Mouse (Mus musculus) forebrain, embryonic 14.5 days (tissue): Measurements from ENCODE around the gene Rnf150. TPM values are rescaled to one million over a fixed set of nuclear protein-coding genes. Genes with fewer than 3 reads are reported as not detected.
A peak's percentile ranks its signal among the peaks of the same experiment; 100 is the strongest.

Experiments used
- ATAC-seq: fragments of 200-750 bp; cut with Nextera tagmentation; 2 replicates; pipeline ENCODE4 v1.8.0; 2017; ENCODE audit warnings: mild to moderate bottlenecking, moderate library complexity
- DNase-seq: peaks from one replicate; pipeline ENCODE4 v3.0.0-alpha.2; 2015; ENCODE audit warnings: low spot score
- H3K27ac ChIP-seq: fragments of 300-500 bp; sonication (generic); 2 replicates; pipeline ENCODE4 v1.5.1; 2014; ENCODE audit warnings: low read depth, mild to moderate bottlenecking, control low read depth, low read length, moderate library complexity
- H3K27me3 ChIP-seq: fragments of 300-500 bp; sonication (generic); replicated peaks from 2 replicates; pipeline ENCODE4 v1.6.1; 2014; ENCODE audit warnings: low read length, control low read depth, mixed read lengths; ENCODE audit not compliant: control insufficient read depth, insufficient read depth
- H3K36me3 ChIP-seq: fragments of 300-500 bp; sonication (generic); 2 replicates; pipeline ENCODE4 v1.6.1; 2014; ENCODE audit warnings: low read length, control low read depth; ENCODE audit not compliant: control insufficient read depth, insufficient read depth
- H3K4me1 ChIP-seq: fragments of 300-500 bp; sonication (generic); 2 replicates; pipeline ENCODE4 v1.6.1; 2014; ENCODE audit warnings: antibody characterized with exemption, low read length, control low read depth; ENCODE audit not compliant: control insufficient read depth, insufficient read depth
- H3K4me2 ChIP-seq: fragments of 300-500 bp; sonication (generic); 2 replicates; pipeline ENCODE4 v1.6.1; 2014; ENCODE audit warnings: mild to moderate bottlenecking, control low read depth, low read length
- H3K4me3 ChIP-seq: fragments of 300-500 bp; sonication (generic); 2 replicates; pipeline ENCODE4 v1.5.1; 2014; ENCODE audit warnings: low read depth, low read length, control low read depth
- H3K9ac ChIP-seq: fragments of 300-500 bp; sonication (generic); 2 replicates; pipeline ENCODE4 v1.6.1; 2014; ENCODE audit warnings: mild to moderate bottlenecking, low read length, control low read depth, moderate library complexity
- H3K9me3 ChIP-seq: fragments of 300-500 bp; sonication (generic); replicated peaks from 2 replicates; pipeline ENCODE4 v1.6.1; 2016; ENCODE audit warnings: low read length, control low read depth, mixed read lengths; ENCODE audit not compliant: control insufficient read depth
- WGBS: fragments of 180-500 bp; shearing (Covaris S2); extraction: QIAGEN DNeasy Blood & Tissue Kit; methylation state at CpG from one replicate; pipeline ENCODE4 v1.1.7; 2014; 5-methylcytosine and 5-hydroxymethylcytosine counted together
- polyA plus RNA-seq: library from polyadenylated mRNA; unstranded; fragments of >200 nt; fragmentation: Nextera tagmentation; extraction: Ambion mirVana; gene quantifications from 2 replicates; pipeline ENCODE4 v1.2.1, GENCODE M21; 2014

Rnf150 gene
- polyA plus RNA-seq, 1 experiment from 2014 or later: 0.89 TPM

- WGBS: 64% methylated on average over 4 of the region's 4 CpGs
- Histone ChIP-seq H3K4me3 (no peak overlapping the region), H3K27me3 (no peaks in the 10 kb centered on the region), H3K4me2 (no peak overlapping the region), H3K9me3 (no peaks in the 10 kb centered on the region), H3K9ac (no peak overlapping the region), H3K36me3 (no peaks in the 10 kb centered on the region), H3K4me1 (no peaks in the 10 kb centered on the region; the same call in 1 of the 2 replicates), H3K27ac (no peak overlapping the region)
- DNase-seq (no peak), ATAC-seq (no peak)
Measured at GRCm38 (mm10) chr8:82846730-82847129, 16.4 kb upstream of the Rnf150 start.

- no peak overlapping the region for H3K4me3 ChIP-seq
- no peaks in the 10 kb centered on the region for H3K36me3 ChIP-seq
- WGBS: 71% methylated on average over 9 of the region's 9 CpGs
- H3K9ac ChIP-seq: no peak overlapping the region
- no peaks in the 10 kb centered on the region for H3K4me1 ChIP-seq
- no peak for ATAC-seq
- no peak for DNase-seq
- H3K4me2 ChIP-seq: no peak overlapping the region
- no peak overlapping the region for H3K27ac ChIP-seq
- H3K27me3 ChIP-seq: no peaks in the 10 kb centered on the region
- H3K9me3 ChIP-seq: no peaks in the 10 kb centered on the region
Measured at GRCm38 (mm10) chr8:82858541-82859342, 4.4 kb upstream of the Rnf150 start.

GRCm38 (mm10) chr8:82859343-82859620, 3.9 kb upstream of the Rnf150 start:
- Histone ChIP-seq H3K9ac (no peak overlapping the region), H3K4me1 (no peaks in the 10 kb centered on the region), H3K4me3 (no peak overlapping the region), H3K27ac (no peak overlapping the region), H3K27me3 (no peaks in the 10 kb centered on the region), H3K36me3 (no peaks in the 10 kb centered on the region), H3K9me3 (no peaks in the 10 kb centered on the region), H3K4me2 (no peak overlapping the region)
- WGBS: 81% methylated on average over 2 of the region's 2 CpGs
- DNase-seq (no peak), ATAC-seq (no peak)

- Histone ChIP-seq H3K9me3 (no peaks in the 10 kb centered on the region), H3K9ac (peak overlapping the region; percentile 90), H3K27me3 (no peaks in the 10 kb centered on the region), H3K4me2 (peak overlapping the region; percentile 59), H3K27ac (peak overlapping the region; percentile 82), H3K36me3 (no peaks in the 10 kb centered on the region), H3K4me1 (peaks cover 11% of the 10 kb centered on the region), H3K4me3 (peak overlapping the region; percentile 73)
- peak; percentile 75 for ATAC-seq
- WGBS: under 1% methylated on average over 78 of the region's 80 CpGs
- peak; percentile 71 for DNase-seq
Measured at GRCm38 (mm10) chr8:82863745-82864520, 777 bp downstream of the Rnf150 start.

DNA sequence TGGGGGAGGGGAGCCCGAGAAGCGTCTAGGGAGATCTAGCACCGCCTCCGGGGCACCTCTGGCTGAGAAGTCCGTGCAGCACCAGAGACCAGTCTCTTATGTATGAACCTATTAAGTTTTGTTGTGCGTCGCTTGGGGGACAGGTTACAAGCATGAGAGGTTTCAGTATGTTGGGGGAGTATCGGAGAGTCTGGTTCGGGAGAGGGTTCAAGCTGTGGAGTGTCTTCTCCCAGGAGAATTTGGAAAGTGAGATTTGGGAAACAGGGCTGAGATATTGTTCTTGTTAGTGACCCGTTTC, 1.3 kb downstream of the Rnf150 start:
- ATAC-seq (peak; percentile 14), DNase-seq (no peak)
- no peak overlapping the region for H3K27ac ChIP-seq
- H3K4me2 ChIP-seq: peak overlapping the region; percentile 59
- H3K27me3 ChIP-seq: no peaks in the 10 kb centered on the region
- H3K9me3 ChIP-seq: no peaks in the 10 kb centered on the region
- H3K4me1 ChIP-seq: peaks cover 11% of the 10 kb centered on the region
- H3K9ac ChIP-seq: peak overlapping the region; percentile 90
- no peaks in the 10 kb centered on the region for H3K36me3 ChIP-seq
- 2% methylated on average over 10 of the region's 10 CpGs for WGBS
- H3K4me3 ChIP-seq: peak overlapping the region; percentile 73

DNA sequence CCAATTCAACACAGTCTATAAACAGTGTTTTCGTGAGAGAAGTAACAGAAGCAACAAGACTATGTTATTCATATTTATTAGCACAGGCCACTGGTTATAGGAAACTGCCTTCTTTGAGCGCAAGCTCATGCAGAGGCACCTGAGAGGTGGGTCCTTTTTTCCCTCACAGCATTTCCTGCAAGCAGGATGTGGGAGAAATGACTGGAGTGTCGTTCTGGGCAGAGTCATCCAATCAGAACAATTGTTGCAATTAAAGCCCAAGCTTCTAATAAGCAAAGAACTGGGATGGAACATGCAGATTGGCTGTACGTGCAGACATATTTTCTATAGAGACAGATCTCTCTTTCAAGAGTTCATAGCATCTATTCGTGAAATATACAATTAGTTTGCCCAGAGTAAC, 2.1 kb downstream of the Rnf150 start:
- Histone ChIP-seq H3K27ac (no peak overlapping the region), H3K4me1 (peaks cover 11% of the 10 kb centered on the region), H3K9ac (peak overlapping the region; percentile 90; the same call in 1 of the 2 replicates), H3K36me3 (no peaks in the 10 kb centered on the region), H3K4me2 (peak overlapping the region; percentile 59), H3K9me3 (no peaks in the 10 kb centered on the region), H3K27me3 (no peaks in the 10 kb centered on the region), H3K4me3 (peak overlapping the region; percentile 73)
- 49% methylated on average over 5 of the region's 5 CpGs for WGBS
- peak; percentile 46 for DNase-seq
- ATAC-seq: no peak

DNA sequence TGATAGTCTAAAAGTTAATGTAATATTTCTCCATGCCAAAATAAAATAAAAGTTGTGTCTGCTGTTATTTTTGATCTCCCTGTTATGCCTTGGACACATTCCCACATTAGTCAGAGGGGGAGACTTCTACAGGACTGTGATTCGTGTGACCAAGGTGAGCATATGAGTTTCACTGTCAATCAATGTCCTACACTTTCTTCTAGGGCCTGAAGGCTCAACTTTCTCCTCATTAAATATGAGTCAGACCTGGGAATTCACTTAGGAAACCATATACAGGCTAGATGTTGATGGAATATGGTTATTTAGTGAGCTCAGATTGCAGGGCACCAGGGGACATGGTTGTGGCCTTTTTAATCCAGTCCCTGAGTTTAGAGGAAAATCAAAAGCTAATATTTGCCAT, 3.1 kb downstream of the Rnf150 start:
- no peaks in the 10 kb centered on the region for H3K27me3 ChIP-seq
- ATAC-seq (no peak), DNase-seq (no peak)
- H3K4me3 ChIP-seq: no peak overlapping the region
- H3K4me2 ChIP-seq: no peak overlapping the region; the same call in 1 of the 2 replicates
- no peaks in the 10 kb centered on the region for H3K36me3 ChIP-seq
- H3K9me3 ChIP-seq: no peaks in the 10 kb centered on the region
- 67% methylated on average over 1 of the region's 1 CpGs for WGBS
- peaks cover 11% of the 10 kb centered on the region for H3K4me1 ChIP-seq
- no peak overlapping the region for H3K9ac ChIP-seq
- no peak overlapping the region for H3K27ac ChIP-seq

- DNase-seq (no peak), ATAC-seq (no peak)
- Histone ChIP-seq H3K9me3 (no peaks in the 10 kb centered on the region), H3K36me3 (no peaks in the 10 kb centered on the region), H3K9ac (no peak overlapping the region), H3K27ac (no peak overlapping the region), H3K4me3 (no peak overlapping the region), H3K4me2 (no peak overlapping the region), H3K27me3 (no peaks in the 10 kb centered on the region), H3K4me1 (no peaks in the 10 kb centered on the region; the same call in 1 of the 2 replicates)
- 88% methylated on average over 4 of the region's 4 CpGs for WGBS
Measured at GRCm38 (mm10) chr8:82870840-82871490, 7.8 kb downstream of the Rnf150 start.

DNA sequence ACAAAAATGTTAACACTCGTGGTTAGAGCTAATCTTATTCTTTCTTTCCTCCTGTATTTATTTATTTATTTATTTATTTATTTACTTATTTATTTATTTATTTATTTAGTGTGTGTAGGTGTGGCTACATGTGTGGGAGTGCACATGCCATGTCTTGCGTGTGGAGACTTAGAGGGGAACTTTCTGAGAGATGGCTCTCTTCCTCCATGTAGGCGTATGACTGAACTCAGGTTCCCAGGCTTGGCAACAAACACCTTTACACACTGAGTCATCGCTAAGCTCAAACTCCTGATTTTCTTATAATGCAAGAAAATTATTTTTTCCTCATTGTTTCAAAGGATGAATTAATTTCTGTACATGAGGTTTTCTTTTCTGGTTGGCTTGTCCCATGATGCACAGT, 8.8 kb downstream of the Rnf150 start:
- Histone ChIP-seq H3K9me3 (no peaks in the 10 kb centered on the region), H3K27ac (no peak overlapping the region), H3K36me3 (no peaks in the 10 kb centered on the region), H3K27me3 (no peaks in the 10 kb centered on the region), H3K4me1 (no peaks in the 10 kb centered on the region), H3K9ac (no peak overlapping the region), H3K4me3 (no peak overlapping the region), H3K4me2 (no peak overlapping the region)
- 89% methylated on average over 4 of the region's 4 CpGs for WGBS
- no peak for ATAC-seq
- no peak for DNase-seq
